Mouse (Mus musculus): ENCODE results near the gene Gck. TPM values are rescaled to one million over a fixed set of nuclear protein-coding genes. Genes with fewer than 3 reads are reported as not detected.

Gene Gck
- polyA plus RNA-seq, 1 experiment = 0.27 TPM

- Histone ChIP-seq H3K4me1 (ENCODE audit: control insufficient read depth, insufficient read depth, insufficient read length) (no peaks in the 10 kb centered on the region), H3K27ac (ENCODE audit: insufficient read depth, low read length) (no peak overlapping the region), H3K27me3 (ENCODE audit: control insufficient read depth, insufficient read depth, low read length) (peaks cover 2% of the 10 kb centered on the region; the same call in 1 of the 2 replicates), H3K36me3 (ENCODE audit: control insufficient read depth, insufficient read depth, low read length) (no peaks in the 10 kb centered on the region), H3K4me3 (ENCODE audit: extremely low read depth, insufficient read depth, insufficient read length) (no peak overlapping the region)
- 88% methylated on average over 10 of the region's 10 CpGs for WGBS
- TF ChIP-seq CTCF (IDR thresholded peaks at IDR 0.05; ENCODE audit: extremely low read depth, insufficient read depth, insufficient read length, insufficient replicate concordance) = no peak
- no peak for TF ChIP-seq POLR2A (IDR thresholded peaks at IDR 0.05; ENCODE audit: low read depth, low read length)
- DNase-seq (ENCODE audit: low read depth in 1 of 2, low spot score in 2 of 2) = no peak
Observed at GRCm38 (mm10) chr11:5905778-5906518, 43.9 kb downstream of the Gck start.

GRCm38 (mm10) chr11:5904871-5905270 lies 45.0 kb downstream of the Gck start:
- Histone ChIP-seq H3K36me3 (ENCODE audit: control insufficient read depth, insufficient read depth, low read length) (no peaks in the 10 kb centered on the region), H3K27me3 (ENCODE audit: control insufficient read depth, insufficient read depth, low read length) (peaks cover 2% of the 10 kb centered on the region; the same call in 1 of the 2 replicates), H3K27ac (ENCODE audit: insufficient read depth, low read length) (no peak overlapping the region), H3K4me1 (ENCODE audit: control insufficient read depth, insufficient read depth, insufficient read length) (no peaks in the 10 kb centered on the region), H3K4me3 (ENCODE audit: extremely low read depth, insufficient read depth, insufficient read length) (no peak overlapping the region)
- DNase-seq (ENCODE audit: low read depth in 1 of 2, low spot score in 2 of 2) = no peak
- TF ChIP-seq CTCF (IDR thresholded peaks at IDR 0.05; ENCODE audit: extremely low read depth, insufficient read depth, insufficient read length, insufficient replicate concordance) = no peak
- TF ChIP-seq POLR2A (IDR thresholded peaks at IDR 0.05; ENCODE audit: low read depth, low read length) = no peak
- 87% methylated on average over 6 of the region's 6 CpGs for WGBS

- H3K4me3 ChIP-seq (ENCODE audit: extremely low read depth, insufficient read depth, insufficient read length) = no peak overlapping the region
- H3K4me1 ChIP-seq (ENCODE audit: control insufficient read depth, insufficient read depth, insufficient read length) = no peaks in the 10 kb centered on the region
- H3K27ac ChIP-seq (ENCODE audit: insufficient read depth, low read length) = no peak overlapping the region
- no peak for DNase-seq (ENCODE audit: low read depth in 1 of 2, low spot score in 2 of 2)
- 95% methylated on average over 19 of the region's 19 CpGs for WGBS
- H3K36me3 ChIP-seq (ENCODE audit: control insufficient read depth, insufficient read depth, low read length) = no peaks in the 10 kb centered on the region
- TF ChIP-seq CTCF (IDR thresholded peaks at IDR 0.05; ENCODE audit: extremely low read depth, insufficient read depth, insufficient read length, insufficient replicate concordance) (no peak), POLR2A (IDR thresholded peaks at IDR 0.05; ENCODE audit: low read depth, low read length) (no peak)
- peaks cover 2% of the 10 kb centered on the region; the same call in 1 of the 2 replicates for H3K27me3 ChIP-seq (ENCODE audit: control insufficient read depth, insufficient read depth, low read length)
Observed at GRCm38 (mm10) chr11:5904357-5904756, 45.5 kb downstream of the Gck start.

- Histone ChIP-seq H3K4me3 (ENCODE audit: extremely low read depth, insufficient read depth, insufficient read length) (no peak overlapping the region), H3K4me1 (ENCODE audit: control insufficient read depth, insufficient read depth, insufficient read length) (no peaks in the 10 kb centered on the region), H3K36me3 (ENCODE audit: control insufficient read depth, insufficient read depth, low read length) (no peaks in the 10 kb centered on the region), H3K27ac (ENCODE audit: insufficient read depth, low read length) (no peak overlapping the region), H3K27me3 (ENCODE audit: control insufficient read depth, insufficient read depth, low read length) (peaks cover 2% of the 10 kb centered on the region; the same call in 1 of the 2 replicates)
- 90% methylated on average over 2 of the region's 2 CpGs for WGBS
- no peak for TF ChIP-seq POLR2A (IDR thresholded peaks at IDR 0.05; ENCODE audit: low read depth, low read length)
- TF ChIP-seq CTCF (IDR thresholded peaks at IDR 0.05; ENCODE audit: extremely low read depth, insufficient read depth, insufficient read length, insufficient replicate concordance) = no peak
- no peak for DNase-seq (ENCODE audit: low read depth in 1 of 2, low spot score in 2 of 2)
Observed at GRCm38 (mm10) chr11:5903844-5904243, 46.0 kb downstream of the Gck start.

GRCm38 (mm10) chr11:5902390-5902789 lies 47.5 kb downstream of the Gck start:
- Histone ChIP-seq H3K27me3 (ENCODE audit: control insufficient read depth, insufficient read depth, low read length) (peaks cover 2% of the 10 kb centered on the region; the same call in 1 of the 2 replicates), H3K4me3 (ENCODE audit: extremely low read depth, insufficient read depth, insufficient read length) (no peak overlapping the region)
- WGBS = 52% methylated on average over 6 of the region's 6 CpGs

GRCm38 (mm10) chr11:5901950-5902349 lies 47.9 kb downstream of the Gck start:
- Histone ChIP-seq H3K36me3 (ENCODE audit: control insufficient read depth, insufficient read depth, low read length) (no peaks in the 10 kb centered on the region), H3K27me3 (ENCODE audit: control insufficient read depth, insufficient read depth, low read length) (peaks cover 2% of the 10 kb centered on the region; the same call in 1 of the 2 replicates), H3K4me1 (ENCODE audit: control insufficient read depth, insufficient read depth, insufficient read length) (no peaks in the 10 kb centered on the region), H3K27ac (ENCODE audit: insufficient read depth, low read length) (no peak overlapping the region), H3K4me3 (ENCODE audit: extremely low read depth, insufficient read depth, insufficient read length) (no peak overlapping the region; the same call in 1 of the 2 replicates)
- TF ChIP-seq CTCF (IDR thresholded peaks at IDR 0.05; ENCODE audit: extremely low read depth, insufficient read depth, insufficient read length, insufficient replicate concordance) = no peak
- no peak for TF ChIP-seq POLR2A (IDR thresholded peaks at IDR 0.05; ENCODE audit: low read depth, low read length)
- no peak for DNase-seq (ENCODE audit: low read depth in 1 of 2, low spot score in 2 of 2)
- WGBS = 38% methylated on average over 32 of the region's 32 CpGs

More at GRCm38 (mm10) chr11:5902390-5902789, 47.5 kb downstream of the Gck start:
- Histone ChIP-seq H3K36me3 (ENCODE audit: control insufficient read depth, insufficient read depth, low read length) (no peaks in the 10 kb centered on the region), H3K4me1 (ENCODE audit: control insufficient read depth, insufficient read depth, insufficient read length) (no peaks in the 10 kb centered on the region), H3K27ac (ENCODE audit: insufficient read depth, low read length) (no peak overlapping the region)
- TF ChIP-seq CTCF (IDR thresholded peaks at IDR 0.05; ENCODE audit: extremely low read depth, insufficient read depth, insufficient read length, insufficient replicate concordance) (no peak), POLR2A (IDR thresholded peaks at IDR 0.05; ENCODE audit: low read depth, low read length) (no peak)
- DNase-seq (ENCODE audit: low read depth in 1 of 2, low spot score in 2 of 2) = no peak

GRCm38 (mm10) chr11:5901320-5901719 lies 48.6 kb downstream of the Gck start:
- Histone ChIP-seq H3K4me1 (ENCODE audit: control insufficient read depth, insufficient read depth, insufficient read length) (no peaks in the 10 kb centered on the region), H3K36me3 (ENCODE audit: control insufficient read depth, insufficient read depth, low read length) (no peaks in the 10 kb centered on the region), H3K27me3 (ENCODE audit: control insufficient read depth, insufficient read depth, low read length) (peaks cover 2% of the 10 kb centered on the region; the same call in 1 of the 2 replicates), H3K4me3 (ENCODE audit: extremely low read depth, insufficient read depth, insufficient read length) (no peak overlapping the region), H3K27ac (ENCODE audit: insufficient read depth, low read length) (no peak overlapping the region)
- TF ChIP-seq POLR2A (IDR thresholded peaks at IDR 0.05; ENCODE audit: low read depth, low read length) (no peak), CTCF (IDR thresholded peaks at IDR 0.05; ENCODE audit: extremely low read depth, insufficient read depth, insufficient read length, insufficient replicate concordance) (no peak)
- DNase-seq (ENCODE audit: low read depth in 1 of 2, low spot score in 2 of 2) = no peak
- WGBS = 70% methylated on average over 3 of the region's 3 CpGs
